Mouse (Mus musculus): ENCODE data around the gene Plscr1.

Plscr1 gene

GRCm38 (mm10) chr9:92305075-92305474 is 55.5 kb downstream of the Plscr1 start:
- in situ Hi-C loops (cut with MseI, MboI): no loop called here

- in situ Hi-C loops (cut with MseI, MboI): no loop called here
Measured at GRCm38 (mm10) chr9:92305620-92306220, 56.2 kb downstream of the Plscr1 start.

- in situ Hi-C loops (cut with MseI, MboI): no loop called here
Measured at GRCm38 (mm10) chr9:92309077-92309476, 59.5 kb downstream of the Plscr1 start, which contains the start of gene 1700057G04Rik. Gene 1700057G04Rik, plus strand, starts transcription at chr9:92309377.

GRCm38 (mm10) chr9:92316791-92317190 is 67.2 kb downstream of the Plscr1 start:
- in situ Hi-C loops (cut with MseI, MboI): no loop called here
